Mouse (Mus musculus): ENCODE measurements around the gene Gba2. TPM values are rescaled to one million over a fixed set of nuclear protein-coding genes. Genes with fewer than 3 reads are reported as not detected.

Gene Gba2
- polyA plus RNA-seq (2015; fragmentation: Nextera tagmentation; extraction: Ambion mirVana) = 6.8 and 7.0 TPM in 2 replicates

DNA sequence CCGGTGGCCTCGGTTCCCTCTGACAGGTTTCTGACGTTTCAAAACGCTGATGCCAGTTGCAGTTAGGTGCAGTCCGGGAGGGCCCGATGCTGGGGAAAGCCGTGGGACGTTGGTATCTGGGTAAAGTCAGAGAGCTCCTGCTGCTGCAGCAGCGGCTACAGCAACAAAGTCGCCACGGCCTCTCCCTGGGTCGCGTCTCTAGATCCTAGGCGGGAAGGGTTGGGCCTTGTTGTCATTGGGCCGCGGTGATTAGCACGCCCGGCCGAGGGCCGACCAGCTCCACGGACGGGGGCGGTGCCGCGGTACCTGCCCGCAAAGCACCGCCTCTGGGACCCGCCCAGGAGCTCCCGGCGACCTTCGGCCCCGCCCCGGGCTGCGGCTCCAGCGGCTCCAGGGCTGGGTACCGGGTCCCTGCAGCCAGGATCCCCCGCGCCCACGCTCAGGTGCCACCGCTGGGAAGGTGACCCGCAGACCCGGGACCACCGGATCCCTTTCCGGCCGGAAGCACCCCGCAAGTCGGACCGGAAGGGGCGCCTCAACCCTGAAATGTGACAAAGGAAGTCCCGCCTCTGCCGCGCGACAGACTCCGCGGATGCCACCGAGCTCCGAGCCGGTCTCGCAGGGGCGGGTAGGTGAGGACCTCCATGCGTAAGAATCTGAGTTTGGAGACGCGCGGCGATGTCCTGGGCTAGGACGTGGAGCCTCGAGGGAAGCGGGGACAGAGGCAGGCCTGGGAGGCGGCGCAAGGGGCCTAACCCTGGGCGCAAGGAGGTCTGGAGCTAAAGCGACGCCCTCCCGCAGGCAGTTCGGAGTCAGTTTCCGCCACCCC lies at the start of gene Gba2, which contains the start of gene Rgp1:
Gba2 (minus strand) TSS at position 498 of the 829 bp plus-strand sequence.
Rgp1 (plus strand) TSS at position 340 of the 829 bp plus-strand sequence.

DNA sequence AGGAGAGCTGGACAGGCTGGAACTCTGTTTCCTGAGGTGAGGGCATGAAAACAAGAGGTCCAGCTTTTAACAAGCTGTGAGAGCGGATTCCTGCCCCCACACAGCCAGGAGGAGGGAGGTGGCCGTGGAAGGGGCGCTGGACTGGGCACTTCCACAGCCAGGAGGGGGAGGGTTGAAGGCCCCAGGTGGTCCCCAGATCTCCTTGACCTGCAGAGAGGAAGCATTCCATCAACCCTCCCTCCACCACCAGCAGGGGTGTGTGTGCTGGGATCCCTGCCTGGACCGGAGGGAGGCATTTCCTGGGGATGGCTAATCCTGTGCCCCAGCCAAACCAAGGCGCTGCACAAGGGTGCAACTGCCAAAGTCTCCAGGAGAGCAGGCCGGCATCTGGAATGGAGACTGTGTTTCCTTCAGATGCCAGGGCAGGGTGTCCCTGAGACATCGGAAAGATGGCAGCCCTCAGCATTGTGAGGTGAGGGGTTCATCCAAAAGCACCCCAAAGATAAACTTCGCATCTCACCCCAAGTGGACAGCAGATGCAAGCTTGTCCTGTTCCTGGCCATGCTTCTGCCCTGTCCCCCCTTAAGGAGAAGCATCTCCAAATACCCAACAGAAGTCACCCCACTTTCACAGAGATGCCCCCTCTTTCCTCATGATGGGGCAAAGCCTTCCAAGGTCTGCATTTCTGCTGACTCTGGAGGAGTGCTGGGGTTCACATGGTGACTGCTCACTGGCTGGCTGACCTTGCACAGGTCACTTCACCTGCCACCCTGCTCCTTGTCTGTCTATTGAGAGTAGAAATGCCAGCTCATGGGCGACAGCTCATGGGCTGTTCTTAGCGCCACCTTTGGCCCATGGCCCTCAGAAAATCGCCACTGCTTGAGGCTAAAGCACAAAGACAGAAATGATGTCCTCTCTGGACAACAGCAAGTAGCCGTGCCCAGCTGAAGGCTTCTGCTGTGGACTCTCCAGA lies 6.1 kb upstream of the Gba2 start, which contains the start of gene Msmp:
Msmp (minus strand) TSS at position 51 of the 973 bp plus-strand sequence.

DNA sequence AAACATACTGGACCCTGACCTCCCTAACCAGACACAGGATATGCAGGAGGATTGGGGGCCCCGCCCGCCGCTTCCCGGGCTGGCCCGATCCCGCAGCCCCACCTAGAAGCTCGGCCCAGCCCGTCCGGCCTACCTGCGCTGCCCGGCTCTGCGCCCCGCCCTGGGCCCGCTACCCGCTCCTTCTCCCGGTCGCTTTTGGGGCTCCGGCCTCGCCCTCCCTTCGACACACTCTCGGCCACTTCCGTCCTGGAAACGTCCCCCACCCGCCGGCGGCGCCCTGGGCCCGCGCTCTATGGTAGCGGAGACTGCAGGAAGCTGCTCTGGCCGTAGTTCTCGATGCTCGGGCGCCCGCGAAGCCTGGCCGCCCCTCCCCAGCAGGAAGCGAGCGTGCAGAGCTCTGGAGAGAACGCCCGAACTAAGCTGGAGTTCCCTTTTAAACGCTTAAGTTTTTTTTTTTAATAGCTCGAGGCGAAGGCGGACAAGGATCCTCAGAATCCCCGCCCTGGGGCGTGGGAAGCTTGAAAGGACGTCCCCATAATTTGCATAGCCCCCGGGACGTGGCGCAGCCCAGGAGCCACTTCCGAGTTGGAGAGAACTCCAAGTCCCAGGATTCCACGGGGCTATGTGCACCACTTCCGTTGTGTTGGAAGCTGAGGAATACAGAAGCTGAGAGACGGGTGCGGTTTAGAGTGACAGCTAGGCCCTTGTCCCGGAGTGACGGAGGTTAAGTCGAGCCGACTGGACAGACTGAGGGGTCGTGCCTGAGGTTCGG lies 16.5 kb downstream of the Gba2 start, which contains the start of the genes Creb3 and Tln1:
Creb3 (plus strand) TSS at position 336 of the 772 bp plus-strand sequence.
Tln1 (minus strand) TSS at position 695 of the 772 bp plus-strand sequence.

Other genes starting within 250 kb of the Gba2 start
- gene Rusc2, start 196.9 kb downstream of the Gba2 start, polyA plus RNA-seq (2015; fragmentation: Nextera tagmentation; extraction: Ambion mirVana) = 49.6 and 50.3 TPM in 2 replicates
- 0.27 TPM in 1 of 2 replicates, not detected in the other for gene Fam166b, start 149.7 kb downstream of the Gba2 start, polyA plus RNA-seq (2015; fragmentation: Nextera tagmentation; extraction: Ambion mirVana)
- 8.8 and 9.1 TPM in 2 replicates for gene Tesk1, start 136.9 kb downstream of the Gba2 start, polyA plus RNA-seq (2015; fragmentation: Nextera tagmentation; extraction: Ambion mirVana)
- 3.1 and 3.8 TPM in 2 replicates for gene Cd72, start 124.2 kb downstream of the Gba2 start, polyA plus RNA-seq (2015; fragmentation: Nextera tagmentation; extraction: Ambion mirVana)
- not detected in 2 replicates for gene Sit1, start 95.1 kb downstream of the Gba2 start, polyA plus RNA-seq (2015; fragmentation: Nextera tagmentation; extraction: Ambion mirVana)
- gene Ccdc107, start 86.0 kb downstream of the Gba2 start, polyA plus RNA-seq (2015; fragmentation: Nextera tagmentation; extraction: Ambion mirVana) = 470 and 488 TPM in 2 replicates
- gene Arhgef39, start 79.2 kb downstream of the Gba2 start, polyA plus RNA-seq (2015; fragmentation: Nextera tagmentation; extraction: Ambion mirVana) = 13.1 and 13.4 TPM in 2 replicates
- 3.2 TPM in 2 replicates for gene Car9, start 71.9 kb downstream of the Gba2 start, polyA plus RNA-seq (2015; fragmentation: Nextera tagmentation; extraction: Ambion mirVana)
- gene Tpm2, start 55.1 kb downstream of the Gba2 start, polyA plus RNA-seq (2015; fragmentation: Nextera tagmentation; extraction: Ambion mirVana) = 9,877 and 11,778 TPM in 2 replicates
- 87.8 and 96.0 TPM in 2 replicates for gene Creb3, start 16.5 kb downstream of the Gba2 start, polyA plus RNA-seq (2015; fragmentation: Nextera tagmentation; extraction: Ambion mirVana)
- 176 and 198 TPM in 2 replicates for gene Tln1, start 16.2 kb downstream of the Gba2 start, polyA plus RNA-seq (2015; fragmentation: Nextera tagmentation; extraction: Ambion mirVana)
- 12.0 TPM in 2 replicates for gene Rgp1, start 158 bp downstream of the Gba2 start, polyA plus RNA-seq (2015; fragmentation: Nextera tagmentation; extraction: Ambion mirVana)
- gene Msmp, start 5.6 kb upstream of the Gba2 start, polyA plus RNA-seq (2015; fragmentation: Nextera tagmentation; extraction: Ambion mirVana) = not detected in 2 replicates
- 8.3 and 8.5 TPM in 2 replicates for gene Npr2, start 53.1 kb upstream of the Gba2 start, polyA plus RNA-seq (2015; fragmentation: Nextera tagmentation; extraction: Ambion mirVana)
- gene Spag8, start 74.7 kb upstream of the Gba2 start, polyA plus RNA-seq (2015; fragmentation: Nextera tagmentation; extraction: Ambion mirVana) = 0.10 TPM in 1 of 2 replicates, not detected in the other
- gene Hint2, start 77.6 kb upstream of the Gba2 start, polyA plus RNA-seq (2015; fragmentation: Nextera tagmentation; extraction: Ambion mirVana) = 114 and 122 TPM in 2 replicates
- gene Tmem8b, start 90.1 kb upstream of the Gba2 start, polyA plus RNA-seq (2015; fragmentation: Nextera tagmentation; extraction: Ambion mirVana) = 3.0 and 3.4 TPM in 2 replicates
- gene Fam221b, start 90.3 kb upstream of the Gba2 start, polyA plus RNA-seq (2015; fragmentation: Nextera tagmentation; extraction: Ambion mirVana) = 1.5 and 2.7 TPM in 2 replicates
- gene Olfr70, start 121.9 kb upstream of the Gba2 start, polyA plus RNA-seq (2015; fragmentation: Nextera tagmentation; extraction: Ambion mirVana) = not detected in 2 replicates
- gene Olfr71, start 131.4 kb upstream of the Gba2 start, polyA plus RNA-seq (2015; fragmentation: Nextera tagmentation; extraction: Ambion mirVana) = not detected in 2 replicates
- 6.1 and 7.9 TPM in 2 replicates for gene Hrct1, start 148.3 kb upstream of the Gba2 start, polyA plus RNA-seq (2015; fragmentation: Nextera tagmentation; extraction: Ambion mirVana)
- 0.42 and 0.43 TPM in 2 replicates for gene Spaar, start 151.2 kb upstream of the Gba2 start, polyA plus RNA-seq (2015; fragmentation: Nextera tagmentation; extraction: Ambion mirVana)
- gene Olfr159, start 192.1 kb upstream of the Gba2 start, polyA plus RNA-seq (2015; fragmentation: Nextera tagmentation; extraction: Ambion mirVana) = not detected in 2 replicates
- not detected in 2 replicates for gene Olfr156, start 245.0 kb upstream of the Gba2 start, polyA plus RNA-seq (2015; fragmentation: Nextera tagmentation; extraction: Ambion mirVana)